Mouse (Mus musculus) adrenal gland (tissue): Measurements from ENCODE around the gene 1110008L16Rik.
"Not testable (repeated sequence)": the region's sequence is repeated elsewhere in the genome, so short reads cannot be mapped to it uniquely, and the experiment has no call there.

Source experiments
- intact Hi-C: fragments of 180-260 bp; cut with DNase I; formaldehyde crosslinking; loops from one replicate; pipeline ENCODE4 v1.15.1; 2025

Gene 1110008L16Rik

DNA sequence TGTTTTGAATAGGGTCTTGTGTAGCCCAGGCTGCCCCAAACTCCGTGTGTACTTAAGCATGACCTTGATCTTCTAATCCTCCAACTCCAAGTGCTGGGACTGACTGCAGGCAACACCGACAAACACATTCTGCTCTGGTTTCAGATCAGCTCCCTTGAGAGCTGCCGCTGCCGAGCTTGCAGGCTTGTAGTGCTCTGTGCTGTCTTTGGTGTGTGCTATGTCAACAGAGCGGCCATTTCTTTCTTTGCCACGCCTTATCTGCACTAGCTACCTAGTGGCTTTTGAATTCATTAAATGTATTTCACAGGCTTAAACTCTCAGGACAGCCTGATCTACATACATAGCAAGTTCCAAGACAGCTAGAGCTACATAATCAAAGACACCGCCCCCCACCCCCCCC is 34.3 kb downstream of the 1110008L16Rik start:
- intact Hi-C loops = no loop called here

DNA sequence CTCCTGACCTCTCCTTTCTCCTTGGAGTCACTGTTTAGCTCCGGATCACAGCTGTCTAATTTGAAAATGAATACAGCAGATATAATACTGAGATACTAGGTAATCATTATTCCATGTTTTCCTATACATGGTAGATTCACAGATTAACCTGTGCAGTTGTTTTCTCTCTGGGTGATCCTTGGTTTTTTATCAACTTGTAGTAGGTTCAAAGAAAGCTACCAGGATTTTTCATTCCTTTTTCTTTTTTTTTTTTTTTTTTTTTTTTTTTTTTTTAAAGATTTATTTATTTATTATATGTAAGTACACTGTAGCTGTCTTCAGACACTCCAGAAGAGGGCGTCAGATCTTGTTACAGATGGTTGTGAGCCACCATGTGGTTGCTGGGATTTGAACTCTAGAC is 39.1 kb downstream of the 1110008L16Rik start:
- intact Hi-C loops = not testable (repeated sequence)

DNA sequence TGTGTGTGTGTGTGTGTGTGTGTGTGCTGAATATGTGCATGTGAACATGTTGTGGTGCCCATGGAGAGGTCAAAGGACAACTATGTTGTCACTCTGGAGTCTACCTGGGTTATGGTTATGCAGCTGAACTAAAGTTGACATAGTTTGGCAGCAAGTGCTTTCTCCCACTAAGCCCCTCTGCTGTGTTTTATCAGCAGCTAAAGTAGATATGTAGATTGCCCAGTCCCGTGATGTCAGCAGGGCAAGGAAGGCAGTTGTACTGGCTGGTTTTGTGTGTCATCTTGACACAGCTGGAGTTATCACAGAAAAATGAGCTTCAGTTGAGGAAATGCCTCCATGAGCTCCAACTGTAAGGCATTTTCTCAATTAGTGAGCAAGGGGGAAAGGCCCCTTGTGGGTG is 43.7 kb downstream of the 1110008L16Rik start:
- intact Hi-C loops = not testable (repeated sequence)

DNA sequence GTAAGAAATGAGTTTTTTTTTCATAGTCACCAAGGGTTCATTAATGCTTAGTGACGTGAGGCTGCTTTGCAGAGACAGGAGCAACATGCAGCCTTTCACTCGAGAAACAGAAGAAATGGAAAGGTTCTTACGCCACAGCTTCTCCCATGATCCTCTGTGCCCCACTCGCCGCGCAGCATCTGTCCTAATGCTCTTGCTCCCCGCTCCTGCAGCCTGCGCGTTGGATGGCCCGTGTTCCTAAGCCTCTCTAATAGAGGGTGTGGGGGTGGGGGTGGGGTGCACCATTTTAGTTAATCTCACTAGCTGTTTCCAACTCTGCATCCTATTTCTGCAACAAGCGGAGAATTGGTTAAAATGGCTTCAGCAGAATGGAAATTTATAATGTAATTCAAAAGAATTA is 44.6 kb downstream of the 1110008L16Rik start:
- intact Hi-C loops = no loop called here

DNA sequence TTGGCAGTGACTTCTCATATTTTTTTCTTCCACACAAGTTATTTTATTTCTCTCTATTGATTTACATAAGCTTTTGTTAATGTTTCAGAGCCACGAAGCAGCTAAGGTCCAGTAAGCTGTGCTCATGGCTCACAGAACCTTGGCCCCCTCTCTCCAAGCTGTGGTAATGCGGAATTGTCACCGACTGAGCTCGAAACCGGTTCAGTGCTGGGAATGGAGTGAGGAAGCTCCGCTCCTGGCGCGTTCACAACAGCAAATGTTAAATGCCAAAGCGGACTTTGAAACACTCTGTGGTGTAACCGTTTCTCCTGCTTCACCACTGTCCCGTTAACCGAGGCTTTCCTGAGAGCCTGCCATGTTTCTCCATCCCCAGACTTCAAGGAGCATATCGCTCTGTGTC is 45.2 kb downstream of the 1110008L16Rik start:
- intact Hi-C loops = no loop called here

DNA sequence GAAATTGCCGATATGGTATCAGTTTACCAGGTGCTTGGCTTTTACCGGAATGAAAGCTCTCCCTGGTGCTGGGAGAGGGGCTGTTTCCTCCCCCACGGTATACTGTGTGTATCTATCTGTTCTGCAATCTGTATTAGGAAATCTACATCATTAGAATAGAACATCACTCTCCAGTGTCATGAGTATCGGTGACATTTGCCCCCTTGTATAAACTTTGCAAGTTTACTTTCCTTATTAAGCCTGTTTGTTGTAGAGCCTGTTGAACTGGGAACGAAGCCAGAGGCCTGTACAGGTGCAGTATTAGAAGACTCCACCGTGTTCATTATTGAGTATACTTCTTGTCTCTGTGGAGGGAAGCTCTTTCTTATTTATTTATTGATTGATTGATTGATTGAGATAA is 54.0 kb downstream of the 1110008L16Rik start:
- intact Hi-C loops = no loop called here

DNA sequence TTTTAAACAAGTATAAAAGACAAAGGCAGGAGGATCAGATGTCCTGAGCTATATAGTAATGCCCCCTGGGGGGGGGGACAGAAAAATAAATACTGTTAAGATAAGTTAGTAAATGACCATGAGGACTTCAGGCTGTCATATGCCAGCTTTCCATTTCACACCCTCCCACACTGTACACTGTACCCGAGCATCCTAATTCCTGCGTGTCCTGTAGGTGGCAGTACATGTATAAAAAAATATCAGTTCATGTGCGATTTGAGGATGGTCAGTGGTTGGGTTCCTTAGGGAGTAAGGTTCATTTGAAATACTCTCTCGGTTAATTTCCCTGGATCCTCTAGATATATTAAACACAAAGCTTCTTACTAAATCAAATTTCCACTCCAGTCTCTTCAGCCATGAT is 55.5 kb downstream of the 1110008L16Rik start:
- intact Hi-C loops = no loop called here

DNA sequence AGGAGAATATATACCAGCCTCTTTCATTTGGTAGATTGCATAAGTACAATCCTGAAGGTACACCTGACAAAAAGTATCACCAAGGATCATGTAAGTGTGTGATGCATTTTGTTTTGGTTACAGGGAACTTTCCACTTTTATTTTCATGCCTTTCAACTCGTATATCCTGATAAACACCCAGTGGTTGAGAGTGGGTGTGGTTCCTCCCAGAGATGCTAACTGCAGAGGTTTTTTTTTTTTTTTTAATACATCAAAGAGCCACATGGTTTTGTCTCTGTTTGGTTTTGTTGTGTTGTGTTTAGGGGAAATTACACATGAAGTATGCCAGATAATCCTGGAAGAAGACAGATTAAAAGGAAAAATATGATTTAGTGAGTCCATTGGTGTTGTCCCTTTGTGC is 57.9 kb downstream of the 1110008L16Rik start:
- intact Hi-C loops = no loop called here

DNA sequence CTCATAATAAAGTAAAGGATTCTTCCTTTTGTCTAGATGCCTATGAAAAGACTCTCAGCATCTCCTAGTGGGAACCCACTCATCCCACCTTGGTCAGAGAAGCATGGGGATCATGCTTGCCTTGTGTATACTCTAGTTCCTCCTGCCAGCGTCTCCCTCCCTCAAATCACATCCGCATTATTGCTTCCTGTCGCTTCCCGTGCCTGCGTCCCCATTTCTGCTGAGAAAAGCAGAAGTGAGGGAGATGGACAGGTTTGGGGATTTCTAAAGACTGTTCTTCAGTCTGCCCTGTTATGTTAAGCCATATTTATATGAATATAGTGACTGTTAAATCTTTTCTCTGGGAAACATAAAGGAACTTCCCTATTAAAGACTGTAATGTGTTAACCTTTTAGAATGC is 61.6 kb downstream of the 1110008L16Rik start:
- intact Hi-C loops = no loop called here

DNA sequence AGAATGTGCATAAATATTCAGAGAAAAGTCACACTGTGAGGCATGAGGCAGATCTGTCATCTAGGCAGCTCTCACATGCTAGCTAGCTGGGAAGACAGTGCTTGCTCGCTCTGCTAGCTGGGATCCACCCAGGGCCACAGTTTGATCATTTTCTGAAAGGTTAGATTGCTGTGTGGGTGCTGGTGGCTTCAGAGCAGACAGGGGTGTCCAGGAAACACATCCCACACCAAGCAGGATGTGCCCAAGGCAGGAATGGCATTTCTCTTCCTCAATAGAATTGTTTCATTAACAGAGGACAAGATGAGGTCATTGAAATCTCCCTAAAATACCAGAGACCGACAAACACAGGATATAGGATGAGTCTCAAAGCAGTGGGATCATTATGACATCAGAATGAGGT is 65.7 kb downstream of the 1110008L16Rik start:
- intact Hi-C loops = loop anchor here (5.0 kb wide), 1 partner anchor 48 kb away; no protein-coding TSS in a partner anchor

DNA sequence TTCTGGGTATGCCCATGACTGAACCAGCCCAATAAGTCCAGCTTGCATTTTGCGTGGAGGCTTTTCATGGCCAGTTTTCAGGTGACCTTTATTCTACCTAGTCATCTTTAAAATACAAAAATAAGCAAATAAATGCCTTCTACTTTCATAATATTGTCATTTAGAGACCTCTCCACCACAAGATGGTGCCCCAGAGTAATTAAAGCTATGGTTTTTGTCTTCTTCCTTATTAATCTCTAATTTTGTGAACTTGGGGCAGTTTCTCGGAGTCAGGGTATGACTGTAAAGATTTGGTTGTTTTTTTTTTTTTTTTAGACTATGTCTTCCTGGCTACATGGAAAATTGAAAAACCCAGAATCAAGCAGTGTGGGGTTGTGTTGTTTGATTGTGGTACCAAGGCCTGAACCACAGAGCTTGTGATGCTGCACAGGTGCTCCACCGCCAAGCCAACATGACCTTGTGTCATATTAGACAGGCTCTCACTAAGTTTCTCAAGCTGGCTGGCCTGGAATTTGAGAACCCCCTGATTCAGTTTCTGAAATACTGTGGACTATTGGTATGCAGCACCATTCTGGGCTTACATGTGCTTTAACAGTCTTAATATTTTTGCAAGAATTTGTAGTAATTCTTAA is 73.2 kb downstream of the 1110008L16Rik start:
- intact Hi-C loops = loop anchor here (5.0 kb wide), 1 partner anchor 125 kb away; no protein-coding TSS in a partner anchor

DNA sequence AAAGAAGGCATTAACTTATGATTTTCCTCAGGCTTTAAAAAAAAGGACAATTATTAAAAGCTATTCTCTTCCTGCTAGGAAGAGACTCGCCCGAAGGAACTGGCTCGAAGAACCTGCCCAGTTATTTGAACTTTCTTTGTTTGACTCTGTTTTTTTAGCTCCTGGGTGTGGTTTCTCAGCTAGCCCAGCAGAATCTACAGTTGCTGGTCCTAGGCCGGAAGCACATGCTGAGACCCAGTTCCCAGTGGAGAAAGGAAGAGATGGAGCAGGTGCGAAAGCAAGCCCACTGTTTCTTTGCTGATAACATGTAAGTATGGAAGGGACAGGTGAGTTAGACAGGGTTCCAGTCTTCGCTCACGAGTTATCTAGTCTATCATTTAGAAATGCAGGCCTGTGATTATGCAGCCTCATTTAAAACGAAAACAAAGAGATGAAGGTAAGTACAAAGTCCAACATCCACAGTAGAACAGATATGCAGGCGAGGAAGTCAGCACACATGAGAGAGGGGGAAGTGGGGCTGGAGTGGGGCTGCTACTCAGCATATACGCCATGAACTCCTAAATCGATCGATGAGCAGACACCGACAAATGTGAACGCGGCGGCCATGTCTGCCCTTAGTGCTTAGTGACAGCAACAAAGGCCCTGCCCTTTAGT is 77.7 kb downstream of the 1110008L16Rik start:
- intact Hi-C loops = no loop called here

DNA sequence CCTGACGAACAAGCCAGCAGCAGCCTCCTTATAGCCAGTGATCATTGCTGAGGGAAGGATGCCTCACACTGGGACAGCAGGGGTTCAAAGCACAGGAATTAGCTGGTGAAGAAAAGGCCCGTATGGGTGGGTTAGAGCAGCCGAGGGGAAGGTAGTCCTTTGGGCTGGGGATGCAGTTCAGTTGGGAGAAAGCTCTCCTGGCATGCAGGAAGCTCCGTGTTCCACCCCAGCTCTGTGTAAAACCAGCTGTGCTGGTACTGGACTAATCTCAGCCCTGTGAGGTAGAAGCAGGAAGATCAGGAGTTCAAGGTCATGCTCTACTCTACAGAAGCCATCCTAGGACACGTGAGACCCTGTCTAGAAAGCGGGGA is 78.2 kb downstream of the 1110008L16Rik start:
- intact Hi-C loops = no loop called here

DNA sequence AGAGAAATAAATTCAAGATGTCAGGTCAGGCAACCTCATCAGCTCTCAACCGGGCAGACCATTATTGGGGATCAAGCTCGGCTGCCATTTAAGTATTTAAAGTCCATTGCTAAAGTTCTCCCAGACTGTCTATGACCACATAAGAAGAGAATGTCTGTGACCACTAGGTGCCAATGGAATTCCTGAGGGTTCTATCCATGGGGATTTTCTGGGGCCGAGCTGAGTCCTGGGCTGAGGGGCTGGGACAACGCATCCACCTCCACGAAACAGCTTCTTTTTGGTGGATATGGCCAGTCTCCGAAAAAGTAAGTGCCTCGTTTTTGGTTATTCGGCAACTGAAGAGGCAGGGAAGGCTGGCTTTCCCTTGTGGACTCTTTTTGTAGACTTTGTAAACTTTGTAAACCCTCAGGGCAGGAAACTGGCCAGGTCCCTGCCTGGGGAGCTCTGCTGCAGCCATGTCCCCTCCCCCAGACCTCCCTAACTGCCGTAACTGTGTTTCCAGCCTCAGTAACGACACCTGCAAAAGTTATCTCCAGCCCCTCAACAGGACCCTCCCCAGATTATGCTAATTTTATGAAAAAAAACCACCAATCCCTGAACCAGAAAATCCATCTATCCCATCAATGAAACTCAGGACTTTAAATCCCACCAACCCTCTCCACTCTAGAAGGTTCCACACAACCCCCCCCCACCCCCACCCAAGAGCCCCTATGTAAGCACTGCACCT is 84.8 kb downstream of the 1110008L16Rik start, which contains the start of gene Psma6:
Gene Psma6, plus strand, starts transcription at position 200 of the 727 bp plus-strand sequence.
- intact Hi-C loops = no loop called here

DNA sequence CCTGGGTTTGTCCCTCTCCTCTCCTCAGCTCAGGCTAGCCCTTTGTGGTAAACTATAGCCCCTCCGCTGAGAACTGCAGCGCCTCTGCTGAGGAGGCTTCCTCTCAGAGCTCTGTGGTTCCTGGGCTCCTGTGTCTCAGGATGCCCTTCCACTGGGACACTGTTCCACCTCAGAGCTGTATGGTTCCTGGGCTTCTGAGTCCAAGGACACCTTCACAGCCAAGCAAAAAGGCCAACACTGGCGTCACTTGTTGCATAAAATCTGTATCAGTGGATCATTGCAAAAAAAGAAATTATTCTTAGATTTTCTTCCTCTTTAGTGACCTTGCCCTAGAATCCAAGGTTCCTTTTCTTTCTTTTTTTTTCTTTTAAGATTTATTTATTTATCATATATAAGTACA is 85.4 kb downstream of the 1110008L16Rik start:
- intact Hi-C loops = loop anchor here (5.0 kb wide), 1 partner anchor 112 kb away; no protein-coding TSS in a partner anchor

DNA sequence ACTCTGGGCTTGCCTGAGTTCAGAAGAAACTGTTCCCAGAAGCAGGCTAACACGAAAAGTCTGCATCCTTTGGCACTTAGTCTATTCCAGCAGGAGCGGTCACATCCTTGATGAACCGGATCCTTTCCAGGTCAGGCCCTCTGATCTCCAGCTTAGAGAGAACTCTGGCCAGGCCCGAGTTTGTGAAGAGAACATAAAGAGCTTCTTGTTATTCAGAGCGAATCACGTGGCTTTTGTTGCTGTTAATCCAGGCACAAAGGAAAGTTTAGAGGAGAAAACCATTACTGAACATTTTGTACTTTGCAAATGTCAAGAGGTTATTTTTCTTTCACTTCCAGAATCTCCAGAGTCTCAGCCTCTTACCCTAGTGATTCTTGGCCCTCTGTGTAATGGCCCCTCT is 86.6 kb downstream of the 1110008L16Rik start:
- intact Hi-C loops = loop anchor here (5.0 kb wide), 1 partner anchor 111 kb away; no protein-coding TSS in a partner anchor

DNA sequence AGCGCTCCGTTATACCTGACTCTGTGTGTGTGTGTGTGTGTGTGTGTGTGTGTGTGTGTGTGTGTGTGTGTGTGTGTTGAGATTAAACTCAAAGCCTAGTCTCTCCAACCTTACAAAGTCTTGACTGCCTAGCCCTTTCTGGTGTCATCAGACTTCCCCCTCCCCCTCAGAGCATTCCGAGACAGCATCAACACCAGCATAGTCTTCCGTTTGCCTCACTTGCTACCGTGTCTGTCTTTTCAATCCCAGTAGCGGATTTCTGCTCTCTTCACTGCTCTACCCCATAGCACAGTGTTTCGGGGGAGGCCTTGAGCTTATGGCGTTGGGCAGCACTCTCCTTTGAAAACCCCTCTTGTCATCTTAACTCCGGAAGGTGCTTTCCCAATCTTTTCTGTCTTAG is 87.1 kb downstream of the 1110008L16Rik start:
- intact Hi-C loops = loop anchor here (5.0 kb wide), 1 partner anchor 111 kb away; no protein-coding TSS in a partner anchor

DNA sequence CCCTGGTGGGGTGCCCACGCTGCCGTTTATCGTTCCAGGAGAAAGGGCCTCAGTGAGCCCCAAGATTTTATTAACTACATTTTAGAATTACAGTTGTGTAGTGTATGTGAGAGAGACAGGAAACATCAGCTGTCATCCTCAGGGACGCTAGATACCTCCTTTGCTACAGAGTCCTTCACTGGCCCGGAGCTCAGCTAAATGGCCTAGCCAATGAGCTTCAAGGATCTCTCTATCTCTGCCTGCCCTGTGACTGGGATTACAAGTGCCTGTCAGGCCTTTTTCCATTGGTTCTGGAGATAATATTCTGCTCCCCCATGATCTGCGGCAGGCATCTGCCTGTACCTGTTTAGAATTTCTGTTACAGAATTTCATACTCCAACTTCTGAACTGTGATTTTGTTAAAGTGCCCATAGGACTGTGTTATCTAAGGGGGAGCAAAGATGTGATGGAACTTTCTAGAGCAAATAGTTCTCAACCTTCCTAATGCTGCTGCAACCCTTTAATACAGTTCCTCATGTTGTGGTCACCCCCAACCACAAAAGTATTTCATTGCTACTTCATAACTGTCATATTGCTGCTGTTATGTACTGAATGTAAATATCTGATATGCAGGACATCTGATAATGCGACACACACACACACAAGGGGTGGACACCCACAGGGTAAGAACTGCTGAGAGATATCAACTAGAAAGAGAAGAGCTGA is 87.9 kb downstream of the 1110008L16Rik start:
- intact Hi-C loops = loop anchor here (5.0 kb wide), 1 partner anchor 110 kb away; no protein-coding TSS in a partner anchor

DNA sequence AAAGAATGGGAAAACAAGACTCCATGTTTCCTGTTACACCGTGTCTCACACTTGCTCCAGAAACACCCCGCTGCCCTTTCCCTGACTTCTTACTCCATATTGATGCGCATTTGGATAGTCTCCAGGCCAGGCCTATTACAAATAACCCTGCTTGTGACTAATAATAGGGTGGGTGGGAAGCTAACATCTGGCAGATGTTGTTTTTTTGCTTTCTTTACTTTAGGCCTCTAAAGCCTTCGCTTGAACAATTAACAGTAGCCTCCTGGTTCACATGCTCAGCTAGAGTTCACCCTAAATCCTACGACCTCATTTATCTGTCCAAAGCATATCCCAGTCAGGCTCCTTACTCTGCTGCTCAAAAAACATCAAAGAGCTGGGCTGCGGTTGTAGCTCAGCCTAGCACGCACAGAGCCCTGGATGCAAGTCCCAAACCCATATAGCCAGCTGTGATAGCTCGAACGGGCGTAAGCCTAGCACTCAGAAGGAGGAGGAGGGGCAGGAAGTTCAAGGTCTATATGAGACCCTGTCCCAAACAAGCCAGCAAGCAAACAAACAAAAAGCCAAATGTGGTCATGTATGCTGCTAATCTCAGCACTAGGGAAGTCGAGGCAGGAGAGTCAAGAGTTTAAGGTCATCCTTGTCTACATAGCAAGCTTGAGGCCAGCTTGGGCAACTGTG is 88.5 kb downstream of the 1110008L16Rik start:
- intact Hi-C loops = loop anchor here (5.0 kb wide), 1 partner anchor 109 kb away; no protein-coding TSS in a partner anchor

DNA sequence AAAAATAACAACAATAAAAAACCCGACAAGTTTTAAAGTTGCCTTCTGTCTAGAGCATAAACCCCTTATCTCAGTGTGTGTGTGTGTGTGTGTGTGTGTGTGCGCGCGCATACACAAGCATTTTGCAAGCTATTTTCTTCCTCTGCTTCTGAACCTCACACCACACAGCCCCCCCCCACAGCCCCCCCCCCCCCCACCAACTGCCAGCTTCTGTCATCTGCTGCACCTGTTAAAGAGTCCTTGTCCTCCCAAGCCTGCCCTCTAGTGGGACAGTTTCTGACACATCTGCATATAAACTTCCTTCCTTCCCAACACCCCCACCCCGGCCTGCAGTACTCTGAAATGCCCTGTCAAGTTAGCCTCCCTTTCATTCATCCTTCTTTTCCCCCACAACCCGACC is 89.1 kb downstream of the 1110008L16Rik start:
- intact Hi-C loops = loop anchor here (5.0 kb wide), 1 partner anchor 109 kb away; no protein-coding TSS in a partner anchor
